Mouse (Mus musculus) bone marrow, adult 2 months (tissue): ENCODE data around the gene Pts.
A peak's percentile ranks its signal among the peaks of the same experiment; 100 is the strongest.

Experiments used
- CTCF ChIP-seq: fragments of 200-500 bp; IDR thresholded peaks from 2 replicates; pipeline ENCODE4 v1.5.1; 2011; ENCODE audit warnings: low read length, control low read depth; ENCODE audit not compliant: control insufficient read depth, insufficient read depth
- POLR2A ChIP-seq: fragments of 200-500 bp; IDR thresholded peaks from 2 replicates; pipeline ENCODE4 v1.6.1; 2011; ENCODE audit warnings: low read depth, mild to moderate bottlenecking, control low read depth, low read length, borderline replicate concordance; ENCODE audit not compliant: control insufficient read depth

DNA sequence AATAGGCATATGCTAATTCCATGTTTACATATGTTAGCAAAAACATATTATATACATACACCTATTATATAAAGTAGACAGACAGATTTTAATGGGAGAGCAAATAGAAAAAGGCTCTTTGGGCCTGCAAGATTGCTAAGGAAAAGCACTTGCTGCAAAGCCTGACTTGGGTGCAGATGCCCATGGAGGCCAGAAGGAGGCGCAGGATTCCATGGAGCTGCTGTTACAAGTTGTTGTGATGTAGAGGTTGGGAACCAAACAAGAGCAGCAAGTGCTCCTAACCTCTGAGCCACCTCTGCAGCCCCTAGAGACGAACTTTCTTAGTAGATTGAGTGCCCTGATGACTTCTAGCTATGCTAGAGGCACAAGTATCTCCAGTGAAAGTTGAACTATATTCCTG lies 9.7 kb downstream of the Pts start:
- TF ChIP-seq POLR2A (no peak), CTCF (peak; percentile 65)
